Mouse (Mus musculus): ENCODE measurements around the gene Fam184b.

DNA sequence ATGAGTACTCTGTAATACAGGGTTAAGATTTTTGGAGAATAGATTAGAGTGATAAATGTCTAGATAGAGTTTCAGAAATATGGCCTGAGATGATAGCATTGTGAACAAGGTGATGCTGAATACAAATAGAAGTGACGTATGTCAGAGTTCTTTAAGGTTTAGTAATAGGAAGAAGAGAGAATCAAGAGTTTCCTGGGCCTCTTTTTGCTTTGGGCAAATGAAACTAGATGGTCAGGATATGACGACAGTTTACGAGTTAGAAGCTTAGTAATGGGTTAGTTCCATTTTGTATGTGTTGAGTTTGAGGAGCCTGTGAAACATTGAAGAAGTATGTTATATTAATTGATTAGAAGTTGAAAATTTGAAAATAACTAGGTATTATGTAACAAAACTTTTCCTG, 46.8 kb upstream of the Fam184b start:
- no peak for TF ChIP-seq NANOG (IDR thresholded peaks at IDR 0.05; ENCODE audit: borderline replicate concordance, low read length)
- TF ChIP-seq CTCF (conservative IDR thresholded peaks at IDR 0.05; ENCODE audit: low read length): no peak
- TF ChIP-seq POU5F1 (IDR thresholded peaks at IDR 0.05; ENCODE audit: borderline replicate concordance, low read length): no peak

Data from E14TG2a.4 (cell line).